Mouse (Mus musculus) heart, adult 18-20 months (tissue): Measurements from ENCODE around the gene Tmem135. TPM values are rescaled to one million over a fixed set of nuclear protein-coding genes. Genes with fewer than 3 reads are reported as not detected.
A peak's percentile ranks its signal among the peaks of the same experiment; 100 is the strongest.

Experiments
- DNase-seq, 2 experiments: peaks; one replicate each; pipeline ENCODE4 v3.0.0; 2021 to 2022; ENCODE audit warnings: mixed read lengths in 1 of 2
- total RNA-seq, 2 experiments: library from RNA; stranded (reverse); gene quantifications; 2 replicates each; pipeline ENCODE4 v1.2.3; 2021

The Tmem135 gene
- total RNA-seq, 2 experiments from 2014 or later: 34.9 to 39.4 TPM

GRCm38 (mm10) chr7:89418127-89418653 is 14.2 kb upstream of the Tmem135 start:
- DNase-seq: no peak

DNA sequence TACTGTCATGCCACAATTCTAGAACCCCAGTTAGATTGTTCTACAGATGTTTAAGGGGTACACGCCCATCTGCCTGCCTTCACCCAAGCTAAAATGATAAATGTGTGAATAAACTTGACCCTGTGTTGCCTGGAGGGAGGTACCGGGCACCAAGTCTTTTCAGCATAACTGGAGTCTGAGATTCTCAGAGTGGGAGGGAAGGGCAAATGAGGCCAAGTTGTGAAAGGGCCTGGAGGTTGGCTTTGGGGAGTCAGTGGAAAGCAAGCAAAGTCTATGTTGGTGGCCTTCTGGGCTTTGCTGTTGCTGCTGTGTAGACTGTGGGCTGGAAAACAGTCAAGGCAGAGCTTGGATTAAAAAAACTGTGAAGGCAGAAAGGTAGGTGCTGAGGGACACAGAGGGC is 13.7 kb upstream of the Tmem135 start:
- DNase-seq: peak; percentile 30 to 38

- no peak for DNase-seq
Observed at GRCm38 (mm10) chr7:89416027-89416426, 12.0 kb upstream of the Tmem135 start.

DNA sequence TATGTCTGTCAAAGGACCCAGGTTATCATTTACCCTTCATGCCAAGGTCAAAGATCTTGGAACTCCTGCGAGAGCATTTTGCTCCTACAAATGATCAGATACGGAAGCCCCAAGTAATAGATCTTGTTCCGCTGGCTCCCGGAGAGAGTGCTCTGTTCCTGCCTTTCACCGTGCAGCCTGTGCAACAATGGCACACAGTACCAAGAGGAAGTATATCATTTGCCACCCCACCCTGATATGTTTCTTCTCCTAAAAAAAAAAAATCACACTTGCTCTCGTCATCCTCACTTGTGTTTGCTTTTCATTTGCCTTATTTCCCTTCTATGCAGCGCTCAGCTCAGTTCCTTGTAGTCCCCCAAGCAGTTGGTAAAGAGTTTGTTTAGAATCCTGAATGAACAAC is 8.1 kb upstream of the Tmem135 start:
- no peak for DNase-seq

GRCm38 (mm10) chr7:89411346-89411745 is 7.3 kb upstream of the Tmem135 start:
- peak; percentile 30 to 33 for DNase-seq

- peak in 1 of 2 experiments; percentile 35 for DNase-seq
Observed at GRCm38 (mm10) chr7:89410294-89410693, 6.3 kb upstream of the Tmem135 start.

DNA sequence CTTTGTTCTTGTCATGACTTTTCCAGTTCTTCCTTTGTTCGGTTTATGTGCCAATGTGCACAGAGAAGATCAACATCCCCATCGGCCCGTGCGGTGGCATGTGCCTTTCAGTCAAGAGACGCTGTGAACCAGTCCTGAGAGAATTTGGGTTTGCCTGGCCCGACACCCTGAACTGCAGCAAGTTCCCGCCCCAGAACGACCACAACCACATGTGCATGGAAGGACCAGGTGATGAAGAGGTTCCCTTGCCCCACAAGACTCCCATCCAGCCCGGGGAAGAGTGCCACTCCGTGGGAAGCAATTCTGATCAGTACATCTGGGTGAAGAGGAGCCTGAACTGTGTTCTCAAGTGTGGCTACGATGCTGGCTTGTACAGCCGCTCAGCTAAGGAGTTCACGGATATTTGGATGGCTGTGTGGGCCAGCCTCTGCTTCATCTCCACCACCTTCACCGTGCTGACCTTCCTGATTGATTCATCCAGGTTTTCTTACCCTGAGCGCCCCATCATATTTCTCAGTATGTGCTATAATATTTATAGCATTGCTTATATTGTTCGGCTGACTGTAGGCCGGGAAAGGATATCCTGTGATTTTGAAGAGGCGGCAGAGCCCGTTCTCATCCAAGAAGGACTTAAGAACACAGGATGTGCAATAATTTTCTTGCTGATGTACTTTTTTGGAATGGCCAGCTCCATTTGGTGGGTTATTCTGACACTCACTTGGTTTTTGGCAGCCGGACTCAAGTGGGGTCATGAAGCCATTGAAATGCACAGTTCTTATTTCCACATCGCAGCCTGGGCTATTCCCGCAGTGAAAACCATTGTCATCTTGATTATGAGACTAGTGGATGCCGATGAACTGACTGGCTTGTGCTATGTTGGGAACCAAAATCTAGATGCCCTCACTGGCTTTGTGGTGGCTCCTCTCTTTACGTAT is 3.3 kb upstream of the Tmem135 start:
- DNase-seq: peak; percentile 49 to 51

DNA sequence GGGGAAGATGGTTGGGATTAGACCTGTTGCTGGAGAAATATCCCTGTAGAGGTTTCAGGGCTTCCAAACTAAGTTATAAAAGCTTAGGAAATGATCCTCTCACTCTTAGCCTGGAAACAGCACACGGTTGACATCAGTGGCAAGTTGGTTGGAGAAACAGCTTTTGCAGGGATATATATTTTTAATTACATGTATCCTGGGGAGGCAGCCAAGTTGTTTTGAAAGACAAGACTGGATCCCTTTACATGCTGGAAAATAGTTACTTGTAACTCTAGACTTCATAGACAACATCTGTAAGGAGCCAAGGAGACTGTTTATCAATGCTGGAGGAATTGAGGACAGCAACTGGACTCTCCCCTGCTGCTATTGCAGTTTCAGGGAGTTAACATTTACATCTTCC is 2.0 kb upstream of the Tmem135 start:
- DNase-seq: no peak

DNA sequence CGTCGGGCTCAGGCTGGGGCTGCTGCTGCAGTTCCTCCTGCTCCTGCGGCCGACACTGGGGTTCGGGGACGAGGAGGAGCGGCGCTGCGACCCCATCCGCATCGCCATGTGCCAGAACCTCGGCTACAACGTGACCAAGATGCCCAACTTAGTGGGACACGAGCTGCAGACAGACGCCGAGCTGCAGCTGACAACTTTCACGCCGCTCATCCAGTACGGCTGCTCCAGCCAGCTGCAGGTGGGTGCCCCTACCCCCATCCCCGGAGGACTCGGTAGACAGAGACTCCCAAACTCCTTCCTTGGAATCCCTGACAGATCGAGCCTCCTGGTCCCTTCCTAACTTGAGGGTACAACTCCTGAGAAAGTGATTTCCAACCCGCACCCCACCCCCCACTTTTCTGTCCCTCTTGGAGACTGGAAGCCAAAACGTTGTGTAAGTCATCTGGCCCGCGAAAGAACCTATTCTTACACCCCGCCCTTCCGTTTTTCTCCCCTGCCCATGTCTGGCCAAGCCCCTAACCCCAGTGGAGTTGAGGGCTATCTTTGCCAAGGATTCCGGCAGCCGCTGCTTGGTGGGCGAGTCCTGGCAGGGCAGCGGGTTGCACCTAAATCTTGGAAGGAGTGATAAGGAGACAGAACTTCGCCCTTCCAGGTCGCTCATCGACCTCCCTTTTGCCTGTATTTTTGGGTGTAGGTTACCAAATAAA is 865 bp upstream of the Tmem135 start:
- DNase-seq: peak; percentile 85

DNA sequence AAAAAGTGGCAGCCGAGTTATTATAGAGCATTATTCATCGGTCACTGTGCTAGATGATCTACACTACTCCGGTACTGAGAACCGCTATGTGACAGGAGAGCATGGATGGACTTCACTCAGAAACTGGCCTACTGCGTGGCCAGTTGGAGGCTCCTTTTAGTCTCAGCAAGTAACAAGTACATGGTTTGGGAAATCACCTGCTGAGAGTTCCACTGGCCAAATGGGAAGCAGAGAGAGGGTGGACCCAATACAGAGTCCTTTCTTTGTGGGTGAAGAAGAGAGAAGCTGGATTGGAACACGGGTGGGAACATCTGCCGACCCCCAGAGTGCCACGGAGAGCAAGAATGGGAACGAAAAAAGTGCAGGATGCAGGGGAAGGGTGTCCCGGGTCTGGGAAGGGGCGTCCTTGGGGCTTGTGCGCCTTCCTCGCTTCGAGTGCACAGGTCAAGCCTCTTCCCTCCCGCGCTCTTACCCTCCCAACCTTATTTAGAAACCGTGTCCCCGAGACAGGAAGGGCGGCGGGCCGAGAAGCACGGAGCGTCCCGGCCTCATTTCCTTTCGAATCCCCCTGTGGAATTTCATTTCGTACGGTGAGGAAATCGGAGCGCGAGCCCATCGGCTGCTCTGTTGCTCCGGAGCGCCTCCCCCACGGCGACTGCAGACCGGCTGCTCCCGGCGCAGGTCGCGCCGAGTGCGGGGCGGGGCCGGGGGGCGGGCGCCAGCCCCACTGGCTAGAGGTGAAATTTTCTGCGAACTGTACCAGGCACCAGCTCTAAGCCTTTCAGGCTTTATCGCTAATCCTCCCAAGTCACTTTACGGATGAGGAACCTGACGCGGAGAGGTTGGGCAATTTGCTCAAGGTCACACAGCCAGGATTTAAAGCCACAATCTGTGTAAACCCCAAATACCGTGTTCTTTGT is 709 bp downstream of the Tmem135 start:
- peak; percentile 91 to 96 for DNase-seq

DNA sequence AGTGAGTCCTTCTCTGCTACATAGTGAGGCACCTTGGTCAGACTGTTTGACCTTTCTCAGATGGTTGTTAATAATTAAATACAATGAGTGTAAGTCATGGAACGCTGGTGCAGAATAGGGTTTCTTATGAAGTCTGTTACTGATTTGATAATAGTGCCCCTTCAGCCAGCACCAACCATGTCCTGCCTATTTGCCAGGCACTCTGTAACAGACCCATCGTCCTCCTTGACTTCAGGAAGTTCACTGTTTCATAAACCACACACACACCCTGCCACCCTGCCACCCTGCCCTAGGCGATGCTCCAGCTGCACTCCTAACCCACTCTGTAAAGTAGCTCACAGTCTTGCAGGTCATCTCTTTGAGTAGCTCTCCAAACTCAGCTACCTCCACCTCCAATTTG is 2.1 kb downstream of the Tmem135 start:
- DNase-seq: no peak

GRCm38 (mm10) chr7:89401136-89401858 is 2.7 kb downstream of the Tmem135 start:
- no peak for DNase-seq

DNA sequence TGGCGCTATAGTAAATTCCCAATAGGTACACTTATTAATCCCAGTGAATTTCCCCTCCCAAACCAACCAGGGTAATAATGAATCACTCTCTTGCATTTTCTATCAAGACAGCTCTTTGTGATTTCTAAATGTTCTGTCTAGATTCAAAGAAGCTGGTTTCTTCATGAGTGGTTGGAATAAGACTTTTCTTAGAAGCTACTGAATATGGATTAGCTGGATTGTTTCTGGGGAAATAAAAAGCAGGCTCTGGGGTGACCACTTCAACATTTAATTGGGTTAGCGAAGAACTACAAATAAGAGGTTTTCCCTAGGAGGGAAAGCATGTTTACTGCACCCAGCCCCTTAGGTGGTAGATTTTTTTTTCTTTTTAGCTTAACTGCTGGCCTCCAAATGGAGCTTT is 3.3 kb downstream of the Tmem135 start:
- no peak for DNase-seq

- no peak for DNase-seq
Observed at GRCm38 (mm10) chr7:89397837-89398534, 6.0 kb downstream of the Tmem135 start.

GRCm38 (mm10) chr7:89396386-89396785 is 7.6 kb downstream of the Tmem135 start:
- DNase-seq: no peak

DNA sequence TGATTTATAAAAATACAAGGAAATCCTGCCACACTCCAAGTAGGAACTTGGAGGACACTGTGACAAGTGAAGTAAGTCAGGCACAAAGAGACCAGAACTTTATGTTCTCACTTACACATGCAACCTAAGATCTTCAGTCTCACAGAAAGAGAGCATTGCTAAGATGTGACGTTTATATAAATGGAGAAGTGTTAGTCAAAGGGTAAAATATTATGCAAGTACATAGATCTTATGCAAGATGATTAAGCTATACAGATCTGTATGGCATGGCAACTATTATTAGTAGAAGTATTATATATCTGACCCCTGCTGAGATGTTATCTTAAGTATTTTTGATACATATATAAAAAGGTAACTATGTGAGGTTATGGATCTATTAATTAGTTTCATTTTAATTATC is 8.6 kb downstream of the Tmem135 start:
- no peak for DNase-seq

- no peak for DNase-seq
Observed at GRCm38 (mm10) chr7:89392825-89393224, 11.2 kb downstream of the Tmem135 start.

DNA sequence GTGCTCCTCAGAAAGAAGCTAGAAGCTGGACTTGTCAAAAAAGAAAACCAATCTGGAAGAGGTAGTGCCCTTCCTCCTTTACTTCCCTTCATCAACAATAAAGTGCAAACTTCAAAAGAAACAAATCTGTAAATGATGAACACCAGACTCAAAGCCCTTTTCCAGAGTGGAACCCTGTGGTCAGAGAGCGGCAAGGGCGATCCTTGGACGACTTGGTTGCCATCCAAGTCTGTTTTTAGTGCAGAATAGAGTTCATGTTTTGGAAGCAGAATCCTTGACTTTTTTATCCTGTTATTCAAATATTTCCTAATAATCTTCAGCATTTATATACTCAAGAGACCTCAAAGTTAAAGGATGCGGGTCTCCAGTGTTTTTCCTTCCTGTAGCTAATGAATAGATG is 11.6 kb downstream of the Tmem135 start:
- DNase-seq: peak in 1 of 2 experiments; percentile 60

GRCm38 (mm10) chr7:89391831-89392230 is 12.2 kb downstream of the Tmem135 start:
- peak; percentile 52 to 72 for DNase-seq

DNA sequence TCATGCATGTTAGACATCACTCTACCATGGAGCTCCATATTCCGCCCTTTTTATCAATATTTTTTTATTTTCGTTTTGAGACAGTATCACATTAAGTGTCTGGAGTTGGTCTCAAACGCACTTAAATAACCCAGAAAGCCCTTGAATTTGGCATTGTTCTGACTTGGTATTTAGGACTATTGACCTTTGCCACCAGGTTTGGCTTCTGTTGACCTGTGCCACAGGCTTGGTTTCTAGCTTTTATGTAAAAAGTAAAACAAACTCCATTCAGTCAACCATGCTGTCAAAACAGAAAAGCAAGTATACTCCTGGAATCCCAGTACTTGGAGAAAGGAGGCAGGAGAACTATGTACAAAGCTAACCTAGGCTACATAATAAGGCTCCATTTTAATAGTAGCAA is 12.7 kb downstream of the Tmem135 start:
- DNase-seq: no peak

DNA sequence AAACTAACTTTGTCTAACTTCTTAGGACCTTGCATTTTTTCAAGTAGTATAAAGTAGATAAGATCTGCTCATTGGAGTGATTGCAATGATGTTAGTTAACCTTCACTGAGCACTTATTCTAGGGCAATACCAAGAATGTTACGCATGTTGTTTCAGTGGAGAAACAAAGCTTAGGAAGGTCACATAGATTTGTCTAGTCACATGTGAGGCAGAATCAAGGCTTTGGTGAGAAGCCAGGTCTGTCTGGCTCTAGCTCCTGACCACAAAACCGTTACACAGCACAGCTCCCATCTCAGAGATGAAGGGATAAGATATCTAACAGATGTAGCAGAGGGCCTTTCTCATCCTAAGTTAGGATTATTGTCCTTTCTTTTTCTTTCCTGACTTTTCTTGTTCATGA is 13.4 kb downstream of the Tmem135 start:
- DNase-seq: no peak
